Mouse (Mus musculus) neural tube, embryonic 14.5 days (tissue): ENCODE data around the gene Actl6b. TPM values are rescaled to one million over a fixed set of nuclear protein-coding genes. Genes with fewer than 3 reads are reported as not detected.
A peak's percentile ranks its signal among the peaks of the same experiment; 100 is the strongest.

Experiments used
- ATAC-seq: fragments of 200-750 bp; cut with Nextera tagmentation; 2 replicates; pipeline ENCODE4 v1.8.0; 2017; ENCODE audit warnings: low read depth, mild to moderate bottlenecking, moderate TSS enrichment, moderate library complexity
- H3K27ac ChIP-seq: fragments of 300-500 bp; sonication (generic); 2 replicates; pipeline ENCODE4 v1.5.1; 2014; ENCODE audit warnings: low read depth, mild to moderate bottlenecking, control low read depth, low read length, moderate library complexity, mixed read lengths
- H3K27me3 ChIP-seq: fragments of 300-500 bp; sonication (generic); 2 replicates; pipeline ENCODE4 v1.6.1; 2014; ENCODE audit warnings: low read length; ENCODE audit not compliant: control insufficient read depth, insufficient read depth
- H3K36me3 ChIP-seq: fragments of 300-500 bp; sonication (generic); 2 replicates; pipeline ENCODE4 v1.6.1; 2014; ENCODE audit warnings: low read length, mixed read lengths; ENCODE audit not compliant: control insufficient read depth, insufficient read depth
- H3K4me1 ChIP-seq: fragments of 300-500 bp; sonication (generic); 2 replicates; pipeline ENCODE4 v1.6.1; 2014; ENCODE audit warnings: low read length; ENCODE audit not compliant: control insufficient read depth, insufficient read depth
- H3K4me2 ChIP-seq: fragments of 300-500 bp; sonication (generic); 2 replicates; pipeline ENCODE4 v1.6.1; 2014; ENCODE audit warnings: mild to moderate bottlenecking, low read depth, low read length, control low read depth
- H3K4me3 ChIP-seq: fragments of 300-500 bp; sonication (generic); 2 replicates; pipeline ENCODE4 v1.5.1; 2014; ENCODE audit warnings: low read depth, low read length, control low read depth, mixed read lengths
- H3K9ac ChIP-seq: fragments of 300-500 bp; sonication (generic); replicated peaks from 2 replicates; pipeline ENCODE4 v1.6.1; 2014; ENCODE audit warnings: low read depth, mild to moderate bottlenecking, control low read depth, low read length, mixed read lengths
- H3K9me3 ChIP-seq: fragments of 300-500 bp; sonication (generic); 2 replicates; pipeline ENCODE4 v1.6.1; 2016; ENCODE audit warnings: low read length; ENCODE audit not compliant: control insufficient read depth
- WGBS: fragments of 180-500 bp; shearing (Covaris S2); extraction: QIAGEN DNeasy Blood & Tissue Kit; methylation state at CpG from one replicate; pipeline ENCODE4 v1.1.7; 2014; 5-methylcytosine and 5-hydroxymethylcytosine counted together
- polyA plus RNA-seq: library from polyadenylated mRNA; unstranded; fragments of >200 nt; fragmentation: Nextera tagmentation; extraction: Ambion mirVana; gene quantifications from 2 replicates; pipeline ENCODE4 v1.2.1, GENCODE M21; 2014

Actl6b gene
- polyA plus RNA-seq = 206 and 236 TPM in 2 replicates

- ATAC-seq = peak; percentile 96
- peak within 1 kb of the TSS; percentile 50 for H3K4me2 ChIP-seq
- peaks cover 10% of the 10 kb centered on the region; the same call in 1 of the 2 replicates for H3K4me1 ChIP-seq
- peak within 1 kb of the TSS; percentile 76 for H3K27ac ChIP-seq
- H3K36me3 ChIP-seq = no peaks in the 10 kb centered on the region
- 1% methylated on average over 33 of the region's 37 CpGs for WGBS
- H3K4me3 ChIP-seq = peak within 1 kb of the TSS; percentile 43
- H3K9me3 ChIP-seq = no peaks in the 10 kb centered on the region
- no peaks in the 10 kb centered on the region for H3K27me3 ChIP-seq
- H3K9ac ChIP-seq = peak within 1 kb of the TSS; percentile 56
Measured at GRCm38 (mm10) chr5:137553411-137553837, at the start of gene Actl6b. Gene Actl6b, plus strand, starts transcription at chr5:137553517.

DNA sequence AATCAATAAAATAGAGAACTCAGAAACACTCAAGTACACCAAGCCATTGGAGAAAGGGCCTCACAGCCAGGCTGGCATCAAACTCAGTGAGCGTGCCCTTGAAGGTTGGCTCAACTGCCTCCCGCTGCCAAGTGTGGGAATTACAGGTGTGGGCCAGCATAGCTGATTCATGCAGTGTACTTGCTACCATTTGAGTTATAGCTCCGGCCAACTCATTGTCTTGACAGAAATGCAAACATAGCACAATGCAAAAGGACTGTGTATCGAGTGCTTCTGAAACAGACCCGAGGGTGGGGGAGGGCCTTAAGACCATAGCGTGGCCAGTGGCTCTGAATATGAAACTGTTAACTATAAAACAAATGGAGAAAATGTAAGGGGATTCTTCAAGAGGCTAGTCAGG, 49.3 kb upstream of the Actl6b start:
- H3K36me3 ChIP-seq = no peaks in the 10 kb centered on the region
- H3K4me3 ChIP-seq = no peak overlapping the region
- no peak overlapping the region for H3K27ac ChIP-seq
- no peak for ATAC-seq
- 89% methylated on average over 6 of the region's 6 CpGs for WGBS
- no peaks in the 10 kb centered on the region for H3K9me3 ChIP-seq
- peaks cover 6% of the 10 kb centered on the region; the same call in 1 of the 2 replicates for H3K4me1 ChIP-seq
- no peaks in the 10 kb centered on the region for H3K27me3 ChIP-seq
- H3K9ac ChIP-seq = no peak overlapping the region
- H3K4me2 ChIP-seq = no peak overlapping the region

DNA sequence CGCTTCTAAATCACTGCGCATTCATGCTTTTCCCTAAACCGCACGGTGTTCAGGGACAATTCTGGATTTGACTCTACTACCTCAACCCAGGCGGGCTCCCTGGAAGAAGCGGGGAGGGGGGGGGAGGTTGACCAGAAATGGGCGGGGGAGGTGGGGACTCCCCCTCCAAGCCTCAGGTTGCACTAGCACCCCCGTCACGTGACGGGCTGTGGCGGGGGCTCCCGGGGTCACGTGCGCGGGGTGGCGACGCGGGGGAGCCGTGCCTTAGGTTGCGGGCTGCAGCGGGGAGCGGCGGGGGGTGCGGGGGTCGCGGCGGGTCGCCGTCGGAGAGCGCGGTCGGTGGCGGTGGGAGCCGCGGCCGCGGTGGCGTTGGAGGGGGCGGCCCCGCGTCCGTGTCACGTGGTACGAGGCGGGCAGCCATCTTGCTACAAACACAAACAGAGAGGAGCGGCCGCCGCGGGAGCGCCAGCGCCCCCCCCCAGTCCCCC, 43.3 kb upstream of the Actl6b start:
- H3K9ac ChIP-seq = peak overlapping the region; percentile 98
- H3K9me3 ChIP-seq = no peaks in the 10 kb centered on the region
- H3K4me2 ChIP-seq = peak overlapping the region; percentile 39
- peak overlapping the region; percentile 85 for H3K27ac ChIP-seq
- H3K36me3 ChIP-seq = no peaks in the 10 kb centered on the region; the same call in 1 of the 2 replicates
- H3K27me3 ChIP-seq = no peaks in the 10 kb centered on the region
- H3K4me1 ChIP-seq = peaks cover 29% of the 10 kb centered on the region
- ATAC-seq = peak; percentile 75
- peak overlapping the region; percentile 99 for H3K4me3 ChIP-seq
- 1% methylated on average over 41 of the region's 52 CpGs for WGBS

GRCm38 (mm10) chr5:137510573-137511390, 42.5 kb upstream of the Actl6b start:
- Histone ChIP-seq H3K4me2 (peak overlapping the region; percentile 95), H3K27ac (peak overlapping the region; percentile 85), H3K4me1 (peaks cover 32% of the 10 kb centered on the region), H3K9me3 (no peaks in the 10 kb centered on the region), H3K9ac (peak overlapping the region; percentile 98), H3K36me3 (no peaks in the 10 kb centered on the region; the same call in 1 of the 2 replicates), H3K4me3 (peak overlapping the region; percentile 99), H3K27me3 (no peaks in the 10 kb centered on the region)
- under 1% methylated on average over 27 of the region's 83 CpGs for WGBS
- peak; percentile 32 for ATAC-seq

- peaks cover 32% of the 10 kb centered on the region for H3K4me1 ChIP-seq
- H3K27me3 ChIP-seq = no peaks in the 10 kb centered on the region
- ATAC-seq = no peak
- peak overlapping the region; percentile 99 for H3K4me3 ChIP-seq
- H3K27ac ChIP-seq = no peak overlapping the region
- no peaks in the 10 kb centered on the region; the same call in 1 of the 2 replicates for H3K36me3 ChIP-seq
- WGBS = 54% methylated on average over 3 of the region's 3 CpGs
- peak overlapping the region; percentile 98; the same call in 1 of the 2 replicates for H3K9ac ChIP-seq
- peak overlapping the region; percentile 95 for H3K4me2 ChIP-seq
- no peaks in the 10 kb centered on the region for H3K9me3 ChIP-seq
Measured at GRCm38 (mm10) chr5:137511706-137512105, 41.6 kb upstream of the Actl6b start.

DNA sequence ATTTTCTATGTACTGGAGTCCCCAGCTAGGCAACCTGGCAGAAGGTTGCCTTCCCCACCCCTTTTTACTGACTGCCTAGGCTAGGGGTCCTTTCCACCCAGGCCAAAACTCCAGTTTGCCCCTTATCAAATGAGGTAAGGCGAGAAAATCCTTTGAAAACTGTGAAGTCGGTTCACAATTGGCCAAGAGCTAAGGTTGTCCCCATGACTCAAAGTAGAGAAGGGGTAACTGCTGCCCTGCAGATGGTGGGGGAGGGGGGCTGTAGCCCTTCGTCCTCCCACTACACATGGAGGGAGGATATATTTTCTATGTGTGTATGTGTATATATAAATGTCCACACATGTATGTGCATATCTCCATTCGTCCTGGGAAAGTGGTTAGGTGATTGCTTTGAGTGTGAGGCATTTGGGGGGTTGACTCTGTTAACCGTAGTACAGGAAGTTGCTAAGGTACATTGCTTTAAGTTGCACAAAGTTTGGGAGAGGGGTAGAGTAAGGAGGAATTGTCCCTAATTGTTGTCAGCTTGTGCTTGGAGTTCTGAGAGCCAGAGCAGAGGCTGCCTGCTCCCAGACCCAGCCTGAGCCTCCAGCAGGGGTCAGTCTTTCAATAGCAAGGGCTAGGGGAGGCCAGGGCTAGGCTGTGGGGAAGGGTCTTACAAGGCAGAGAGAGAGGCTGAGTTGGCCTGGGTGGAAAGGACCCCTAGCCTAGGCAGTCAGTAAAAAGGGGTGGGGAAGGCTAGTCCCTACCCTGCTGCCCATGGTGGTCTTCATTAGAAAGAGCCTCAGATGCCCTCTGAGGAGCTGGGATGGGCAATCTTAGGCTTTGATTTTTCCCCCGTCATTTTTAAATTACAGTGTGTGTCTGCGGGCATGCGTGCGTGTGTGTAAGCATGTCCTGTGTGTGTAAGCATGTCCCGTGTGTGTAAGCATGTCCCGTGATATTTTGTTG, 40.2 kb upstream of the Actl6b start:
- no peak overlapping the region for H3K27ac ChIP-seq
- no peaks in the 10 kb centered on the region for H3K9me3 ChIP-seq
- no peaks in the 10 kb centered on the region for H3K27me3 ChIP-seq
- 86% methylated on average over 11 of the region's 11 CpGs for WGBS
- H3K4me3 ChIP-seq = no peak overlapping the region; the same call in 1 of the 2 replicates
- 0 out of 2 replicates have a peak, but pooled peaks have one; percentile 39 for ATAC-seq
- peak overlapping the region; percentile 18; the same call in 1 of the 2 replicates for H3K4me2 ChIP-seq
- H3K9ac ChIP-seq = no peak overlapping the region
- H3K4me1 ChIP-seq = peaks cover 32% of the 10 kb centered on the region
- no peaks in the 10 kb centered on the region; the same call in 1 of the 2 replicates for H3K36me3 ChIP-seq

GRCm38 (mm10) chr5:137513951-137514721, 39.2 kb upstream of the Actl6b start:
- H3K4me2 ChIP-seq = peak overlapping the region; percentile 6; the same call in 1 of the 2 replicates
- no peaks in the 10 kb centered on the region for H3K9me3 ChIP-seq
- ATAC-seq = no peak
- H3K4me3 ChIP-seq = no peak overlapping the region
- peaks cover 8% of the 10 kb centered on the region; the same call in 1 of the 2 replicates for H3K36me3 ChIP-seq
- no peak overlapping the region; the same call in 1 of the 2 replicates for H3K27ac ChIP-seq
- 87% methylated on average over 12 of the region's 12 CpGs for WGBS
- H3K4me1 ChIP-seq = peaks cover 32% of the 10 kb centered on the region
- H3K27me3 ChIP-seq = no peaks in the 10 kb centered on the region
- H3K9ac ChIP-seq = peak overlapping the region; percentile 5; the same call in 1 of the 2 replicates

DNA sequence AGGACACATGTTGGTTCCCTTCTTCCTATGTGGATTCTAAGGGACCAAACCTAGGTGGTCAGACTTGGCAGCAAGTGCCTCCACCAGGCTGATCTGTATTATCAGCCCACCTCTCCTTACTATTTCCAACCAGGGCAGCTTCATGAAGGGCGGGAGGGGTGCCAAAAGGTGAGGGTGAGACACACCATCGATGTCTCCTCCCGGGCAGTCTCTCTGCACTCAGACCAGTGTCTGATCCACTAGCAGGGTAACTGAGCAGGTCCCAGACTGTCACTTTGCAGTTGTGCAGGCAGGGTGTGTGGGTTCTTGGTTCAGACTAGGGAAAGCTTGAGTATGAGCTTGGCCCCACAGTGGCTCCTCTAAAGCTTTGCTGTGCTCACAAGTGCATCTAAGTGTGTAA, 38.5 kb upstream of the Actl6b start:
- Histone ChIP-seq H3K4me2 (no peak overlapping the region), H3K9ac (no peak overlapping the region), H3K36me3 (peaks cover 15% of the 10 kb centered on the region), H3K27ac (no peak overlapping the region), H3K27me3 (no peaks in the 10 kb centered on the region), H3K4me1 (peaks cover 32% of the 10 kb centered on the region), H3K4me3 (no peak overlapping the region), H3K9me3 (no peaks in the 10 kb centered on the region)
- 96% methylated on average over 3 of the region's 3 CpGs for WGBS
- no peak for ATAC-seq
